Mouse (Mus musculus): ENCODE data around the gene Arhgap4. TPM values are rescaled to one million over a fixed set of nuclear protein-coding genes. Genes with fewer than 3 reads are reported as not detected.
A peak's percentile ranks its signal among the peaks of the same experiment; 100 is the strongest.

The Arhgap4 gene
- total RNA-seq, 1 experiment = 3.5 TPM

- H3K9me3 ChIP-seq (ENCODE audit: control insufficient read depth, insufficient read depth, low read depth, low read length) = no peaks in the 10 kb centered on the region
- peaks cover 17% of the 10 kb centered on the region for H3K36me3 ChIP-seq (ENCODE audit: control insufficient read depth, insufficient read depth, low read length, poor library complexity, severe bottlenecking)
- no peak overlapping the region; the same call in 1 of the 2 replicates for H3K9ac ChIP-seq (ENCODE audit: insufficient read depth, low read depth, low read length, poor library complexity, severe bottlenecking)
- in situ Hi-C loops (cut with MboI; ENCODE audit: low sequenced_read_pairs in 2 of 2, unreplicated experiment in 2 of 2) = no loop called here
- H3K4me3 ChIP-seq (ENCODE audit: insufficient read depth in 1 of 2, low read depth in 1 of 2, low read length in 2 of 2, poor library complexity in 1 of 2, severe bottlenecking in 1 of 2) = no peak overlapping the region
- H3K4me1 ChIP-seq (ENCODE audit: control insufficient read depth in 2 of 2, insufficient read depth in 2 of 2, low read length in 2 of 2, poor library complexity in 1 of 2) = no peaks in the 10 kb centered on the region
- DNase-seq (ENCODE audit: low read depth, low spot score) = no peak
- 0 out of 2 replicates have a peak overlapping the region, but pooled peaks have one; percentile 8 for H3K27ac ChIP-seq (ENCODE audit: insufficient read depth, low read depth, low read length, poor library complexity, severe bottlenecking)
- TF ChIP-seq CHD2 (IDR thresholded peaks at IDR 0.05; ENCODE audit: low read depth, low read length) (no peak), ZNF384 (IDR thresholded peaks at IDR 0.05; ENCODE audit: low read depth, low read length) (no peak), MAFK (IDR thresholded peaks at IDR 0.05; ENCODE audit: insufficient read depth, low read depth, low read length) (no peak), HCFC1 (IDR thresholded peaks at IDR 0.05; ENCODE audit: borderline replicate concordance, insufficient read depth, low read length) (no peak), ZC3H11A (IDR thresholded peaks at IDR 0.05; ENCODE audit: borderline replicate concordance, low read depth, low read length) (no peak)
Observed at GRCm38 (mm10) chrX:73916945-73917344, 4.7 kb downstream of the Arhgap4 start.

GRCm38 (mm10) chrX:73914827-73915703 lies 6.6 kb downstream of the Arhgap4 start:
- Histone ChIP-seq H3K4me1 (ENCODE audit: control insufficient read depth in 2 of 2, insufficient read depth in 2 of 2, low read length in 2 of 2, poor library complexity in 1 of 2) (peaks cover 0 to 6% of the 10 kb centered on the region in 2 experiments; a peak in 2 of 4 replicates), H3K9ac (ENCODE audit: insufficient read depth, low read depth, low read length, poor library complexity, severe bottlenecking) (peak overlapping the region; percentile 56; the same call in 1 of the 2 replicates), H3K4me3 (ENCODE audit: insufficient read depth in 1 of 2, low read depth in 1 of 2, low read length in 2 of 2, poor library complexity in 1 of 2, severe bottlenecking in 1 of 2) (peak overlapping the region; percentile 27 to 69), H3K9me3 (ENCODE audit: control insufficient read depth, insufficient read depth, low read depth, low read length) (no peaks in the 10 kb centered on the region), H3K27ac (ENCODE audit: insufficient read depth, low read depth, low read length, poor library complexity, severe bottlenecking) (peak overlapping the region; percentile 56; the same call in 1 of the 2 replicates), H3K36me3 (ENCODE audit: control insufficient read depth, insufficient read depth, low read length, poor library complexity, severe bottlenecking) (peaks cover 17% of the 10 kb centered on the region)
- peak; percentile 88 for DNase-seq (ENCODE audit: low read depth, low spot score)
- in situ Hi-C loops (cut with MboI; ENCODE audit: low sequenced_read_pairs in 2 of 2, unreplicated experiment in 2 of 2) = no loop called here
- TF ChIP-seq MAFK (IDR thresholded peaks at IDR 0.05; ENCODE audit: insufficient read depth, low read depth, low read length) (no peak), CHD2 (IDR thresholded peaks at IDR 0.05; ENCODE audit: low read depth, low read length) (no peak), HCFC1 (IDR thresholded peaks at IDR 0.05; ENCODE audit: borderline replicate concordance, insufficient read depth, low read length) (no peak), ZC3H11A (IDR thresholded peaks at IDR 0.05; ENCODE audit: borderline replicate concordance, low read depth, low read length) (no peak), ZNF384 (IDR thresholded peaks at IDR 0.05; ENCODE audit: low read depth, low read length) (peak; percentile 86)

DNA sequence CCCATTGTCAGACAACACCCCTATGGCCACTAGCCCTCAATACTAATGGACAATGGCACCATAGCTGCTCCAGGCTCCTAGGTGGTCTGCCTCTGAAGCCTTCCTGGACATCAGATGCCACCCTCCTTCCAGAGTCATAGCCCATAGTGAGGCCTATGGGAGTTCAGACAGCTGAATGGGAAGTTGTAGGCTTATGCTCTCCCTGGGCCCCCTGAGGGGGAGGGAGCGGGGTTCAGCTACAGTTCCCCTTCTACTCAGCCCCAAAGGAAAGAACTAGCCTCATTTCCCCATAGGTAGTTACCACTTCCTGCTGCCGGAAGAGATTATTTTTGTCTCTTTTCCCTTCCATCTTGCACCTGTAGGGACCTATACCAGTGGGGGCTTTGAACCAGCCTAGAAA lies 10.1 kb downstream of the Arhgap4 start:
- no peak overlapping the region for H3K27ac ChIP-seq (ENCODE audit: insufficient read depth, low read depth, low read length, poor library complexity, severe bottlenecking)
- DNase-seq (ENCODE audit: low read depth, low spot score) = no peak
- H3K36me3 ChIP-seq (ENCODE audit: control insufficient read depth, insufficient read depth, low read length, poor library complexity, severe bottlenecking) = no peaks in the 10 kb centered on the region
- H3K4me1 ChIP-seq (ENCODE audit: control insufficient read depth in 2 of 2, insufficient read depth in 2 of 2, low read length in 2 of 2, poor library complexity in 1 of 2) = peaks cover 0 to 6% of the 10 kb centered on the region in 2 experiments; a peak in 2 of 4 replicates
- no peak overlapping the region for H3K4me3 ChIP-seq (ENCODE audit: insufficient read depth in 1 of 2, low read depth in 1 of 2, low read length in 2 of 2, poor library complexity in 1 of 2, severe bottlenecking in 1 of 2)
- no peak overlapping the region for H3K9ac ChIP-seq (ENCODE audit: insufficient read depth, low read depth, low read length, poor library complexity, severe bottlenecking)
- TF ChIP-seq MAFK (IDR thresholded peaks at IDR 0.05; ENCODE audit: insufficient read depth, low read depth, low read length) = no peak
- no peak for TF ChIP-seq HCFC1 (IDR thresholded peaks at IDR 0.05; ENCODE audit: borderline replicate concordance, insufficient read depth, low read length)
- TF ChIP-seq ZC3H11A (IDR thresholded peaks at IDR 0.05; ENCODE audit: borderline replicate concordance, low read depth, low read length) = no peak
- no peaks in the 10 kb centered on the region for H3K9me3 ChIP-seq (ENCODE audit: control insufficient read depth, insufficient read depth, low read depth, low read length)
- in situ Hi-C loops (cut with MboI; ENCODE audit: low sequenced_read_pairs in 2 of 2, unreplicated experiment in 2 of 2) = no loop called here

DNA sequence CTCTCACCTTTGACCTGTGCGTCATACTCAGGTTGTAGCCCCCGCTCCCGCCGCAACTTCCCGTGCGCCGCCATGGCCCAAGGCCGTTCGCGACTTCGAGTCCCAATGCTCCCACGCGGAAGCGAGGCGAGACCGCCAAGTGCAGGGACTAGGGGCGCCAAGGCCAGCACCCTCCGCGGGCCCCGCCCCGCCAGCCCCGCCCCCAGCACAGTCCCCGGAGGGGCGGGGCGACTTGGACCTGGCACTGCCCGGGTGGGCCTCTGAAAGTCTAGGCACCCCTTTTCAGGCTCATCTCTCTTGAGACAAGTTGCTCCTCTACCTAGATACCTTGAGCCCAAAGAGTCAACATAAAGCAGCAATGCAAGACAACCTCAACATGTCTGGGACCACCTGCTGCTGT lies 10.5 kb downstream of the Arhgap4 start:
- DNase-seq (ENCODE audit: low read depth, low spot score) = no peak
- in situ Hi-C loops (cut with MboI; ENCODE audit: low sequenced_read_pairs in 2 of 2, unreplicated experiment in 2 of 2) = no loop called here
- Histone ChIP-seq H3K9ac (ENCODE audit: insufficient read depth, low read depth, low read length, poor library complexity, severe bottlenecking) (peak overlapping the region; percentile 57), H3K4me3 (ENCODE audit: insufficient read depth in 1 of 2, low read depth in 1 of 2, low read length in 2 of 2, poor library complexity in 1 of 2, severe bottlenecking in 1 of 2) (peak overlapping the region; percentile 44 to 65), H3K4me1 (ENCODE audit: control insufficient read depth in 2 of 2, insufficient read depth in 2 of 2, low read length in 2 of 2, poor library complexity in 1 of 2) (peaks cover 0 to 6% of the 10 kb centered on the region in 2 experiments; a peak in 2 of 4 replicates), H3K27ac (ENCODE audit: insufficient read depth, low read depth, low read length, poor library complexity, severe bottlenecking) (no peak overlapping the region), H3K9me3 (ENCODE audit: control insufficient read depth, insufficient read depth, low read depth, low read length) (no peaks in the 10 kb centered on the region), H3K36me3 (ENCODE audit: control insufficient read depth, insufficient read depth, low read length, poor library complexity, severe bottlenecking) (no peaks in the 10 kb centered on the region)
- no peak for TF ChIP-seq HCFC1 (IDR thresholded peaks at IDR 0.05; ENCODE audit: borderline replicate concordance, insufficient read depth, low read length)
